Mouse (Mus musculus): ENCODE measurements around the gene Ctsh. TPM values are rescaled to one million over a fixed set of nuclear protein-coding genes. Genes with fewer than 3 reads are reported as not detected.

Ctsh gene
- polyA plus RNA-seq, 1 experiment from 2014 or later, result 305 TPM

DNA sequence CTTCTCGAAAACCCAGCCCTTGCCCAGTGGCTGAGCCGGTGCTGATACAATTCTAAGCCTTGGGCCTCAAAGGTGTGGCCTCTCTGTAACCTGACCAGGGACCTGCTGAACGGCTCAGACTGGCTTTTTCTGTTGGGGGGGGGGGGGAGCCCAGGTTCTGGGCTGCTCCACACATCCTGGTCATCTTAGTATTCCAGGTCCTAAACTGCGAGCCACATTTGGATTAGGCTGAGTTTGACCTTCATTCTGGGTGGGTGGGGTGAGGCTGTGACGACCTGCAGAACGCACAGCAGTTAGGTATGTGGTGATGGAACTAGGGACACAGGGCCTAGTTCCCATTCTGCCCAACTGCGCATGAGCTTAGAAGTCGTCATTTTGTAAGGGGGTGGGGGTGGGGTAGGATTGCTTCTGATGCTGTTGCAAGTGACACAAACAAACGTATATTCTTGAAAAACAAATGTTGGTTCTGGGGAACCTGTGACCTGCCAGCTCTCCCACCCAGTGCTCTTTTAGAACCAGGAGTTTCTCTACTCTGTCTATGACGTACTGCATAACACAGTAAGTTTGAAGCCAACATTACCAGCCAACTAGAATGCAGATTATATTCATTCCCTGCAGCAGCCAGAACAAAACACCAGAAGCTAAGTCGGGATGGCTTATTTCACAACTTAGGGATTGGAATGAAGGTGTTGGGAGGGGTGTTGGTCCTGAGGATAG lies 70.4 kb downstream of the Ctsh start:
- DNase-seq (ENCODE audit: low spot score) (no peak), ATAC-seq (replicated peaks; ENCODE audit: low FRiP score, low read depth) (0 out of 2 replicates have a peak, but pooled peaks have one; percentile 33)
- no peaks in the 10 kb centered on the region for H3K9me3 ChIP-seq (replicated peaks; ENCODE audit: low read length)
- H3K4me3 ChIP-seq (replicated peaks; ENCODE audit: low read depth, low read length), result no peak overlapping the region
- 42% methylated on average over 11 of the region's 11 CpGs for WGBS
- no peaks in the 10 kb centered on the region for H3K4me1 ChIP-seq (replicated peaks; ENCODE audit: insufficient read depth, low read length)
- H3K27me3 ChIP-seq (ENCODE audit: insufficient read depth, low read length), result no peaks in the 10 kb centered on the region
- no peak overlapping the region for H3K4me2 ChIP-seq (ENCODE audit: low read length)
- H3K36me3 ChIP-seq (ENCODE audit: insufficient read depth, low read length), result no peaks in the 10 kb centered on the region
- no peak for TF ChIP-seq CTCF (IDR thresholded peaks at IDR 0.05; ENCODE audit: low read depth)
- no peak overlapping the region for H3K9ac ChIP-seq (ENCODE audit: low read depth, low read length)
- 0 out of 2 replicates have a peak overlapping the region, but pooled peaks have one; percentile 19 for H3K27ac ChIP-seq

DNA sequence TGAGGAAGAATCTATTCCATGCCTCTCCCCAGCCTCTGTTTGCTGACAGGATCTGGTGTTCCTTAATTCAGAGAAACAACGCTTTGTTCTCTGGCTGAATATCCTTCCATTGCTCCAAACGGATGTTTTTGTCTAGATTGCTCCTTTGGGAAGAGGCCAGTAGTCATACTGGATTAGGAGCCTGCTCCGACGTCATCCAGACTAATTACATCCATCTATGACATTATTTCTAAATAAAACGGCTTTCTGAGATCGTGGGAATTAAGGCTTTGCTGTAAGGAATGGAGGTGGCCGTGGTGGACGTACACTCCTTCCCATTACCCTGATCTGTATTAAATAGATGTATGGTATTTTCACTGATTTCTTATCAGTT lies 70.9 kb downstream of the Ctsh start:
- 42% methylated on average over 8 of the region's 8 CpGs for WGBS
- no peak overlapping the region for H3K4me3 ChIP-seq (replicated peaks; ENCODE audit: low read depth, low read length)
- ATAC-seq (replicated peaks; ENCODE audit: low FRiP score, low read depth) (no peak), DNase-seq (ENCODE audit: low spot score) (peak; percentile 32)
- H3K36me3 ChIP-seq (ENCODE audit: insufficient read depth, low read length), result no peaks in the 10 kb centered on the region
- no peaks in the 10 kb centered on the region for H3K9me3 ChIP-seq (replicated peaks; ENCODE audit: low read length)
- 0 out of 2 replicates have a peak overlapping the region, but pooled peaks have one; percentile 19 for H3K27ac ChIP-seq
- H3K4me1 ChIP-seq (replicated peaks; ENCODE audit: insufficient read depth, low read length), result no peaks in the 10 kb centered on the region
- no peak overlapping the region for H3K9ac ChIP-seq (ENCODE audit: low read depth, low read length)
- no peaks in the 10 kb centered on the region for H3K27me3 ChIP-seq (ENCODE audit: insufficient read depth, low read length)
- no peak overlapping the region for H3K4me2 ChIP-seq (ENCODE audit: low read length)
- no peak for TF ChIP-seq CTCF (IDR thresholded peaks at IDR 0.05; ENCODE audit: low read depth)

Other genes with a start within 250 kb of the Ctsh start
- gene Rasgrf1, start 144.2 kb upstream of the Ctsh start, polyA plus RNA-seq (2015; fragmentation: Nextera tagmentation; extraction: Ambion mirVana), result 0.05 TPM in 1 of 2 replicates, not detected in the other
- gene Morf4l1, start 60.6 kb downstream of the Ctsh start, polyA plus RNA-seq (2015; fragmentation: Nextera tagmentation; extraction: Ambion mirVana), result 412 and 452 TPM in 2 replicates
- gene Adamts7, start 108.9 kb downstream of the Ctsh start, polyA plus RNA-seq (2015; fragmentation: Nextera tagmentation; extraction: Ambion mirVana), result 11.6 and 12.8 TPM in 2 replicates
- gene Tbc1d2b, start 216.7 kb downstream of the Ctsh start, polyA plus RNA-seq (2015; fragmentation: Nextera tagmentation; extraction: Ambion mirVana), result 8.2 and 8.4 TPM in 2 replicates

All from kidney, postnatal 0 days (tissue).